Mouse (Mus musculus) thymus, adult 2 months (tissue): ENCODE measurements at regions not wholly inside any gene's neighbourhood (a gene's known extent, or its start where the extent isn't known, plus 50 kb on each side); places are given as distances from the start of the nearest gene placed in this dataset.

ENCODE experiments used
- CTCF ChIP-seq: fragments of 200-500 bp; IDR thresholded peaks from 2 replicates; pipeline ENCODE4 v1.5.1; 2012; ENCODE audit warnings: mild to moderate bottlenecking, control low read depth, low read length, moderate library complexity, borderline replicate concordance; ENCODE audit not compliant: control insufficient read depth, poor library complexity, insufficient read depth; ENCODE audit errors: extremely low read depth
- POLR2A ChIP-seq: fragments of 200-500 bp; IDR thresholded peaks from 2 replicates; pipeline ENCODE4 v1.6.1; 2012; ENCODE audit warnings: mild to moderate bottlenecking, low read length, control low read depth, moderate library complexity; ENCODE audit not compliant: control insufficient read depth, poor library complexity, insufficient read depth; ENCODE audit errors: extremely low read depth

GRCm38 (mm10) chr17:87560923-87561322, 74.9 kb upstream of the Epcam start:
- no peak for TF ChIP-seq CTCF
- TF ChIP-seq POLR2A = no peak
